Mouse (Mus musculus) midbrain, embryonic 14.5 days (tissue): ENCODE data around the gene Lmod2. TPM values are rescaled to one million over a fixed set of nuclear protein-coding genes. Genes with fewer than 3 reads are reported as not detected.

ENCODE experiments used
- ATAC-seq: fragments of 200-750 bp; cut with Nextera tagmentation; 2 replicates; pipeline ENCODE4 v1.8.0; 2017; ENCODE audit warnings: moderate number of reproducible peaks, moderate library complexity; ENCODE audit not compliant: low FRiP score, low TSS enrichment
- DNase-seq: peaks from one replicate; pipeline ENCODE4 v3.0.0-alpha.2; 2015
- H3K27ac ChIP-seq: fragments of 300-500 bp; sonication (generic); replicated peaks from 2 replicates; pipeline ENCODE4 v1.5.1; 2014; ENCODE audit warnings: mild to moderate bottlenecking, low read depth, low read length, moderate library complexity
- H3K27me3 ChIP-seq: fragments of 300-500 bp; sonication (generic); 2 replicates; pipeline ENCODE4 v1.6.1; 2014; ENCODE audit warnings: low read length, control low read depth, mixed read lengths; ENCODE audit not compliant: control insufficient read depth, insufficient read depth
- H3K36me3 ChIP-seq: fragments of 300-500 bp; sonication (generic); 2 replicates; pipeline ENCODE4 v1.6.1; 2014; ENCODE audit warnings: low read length, control low read depth; ENCODE audit not compliant: control insufficient read depth, insufficient read depth
- H3K4me1 ChIP-seq: fragments of 300-500 bp; sonication (generic); 2 replicates; pipeline ENCODE4 v1.6.1; 2014; ENCODE audit warnings: mild to moderate bottlenecking, antibody characterized with exemption, low read length, control low read depth; ENCODE audit not compliant: control insufficient read depth, insufficient read depth
- H3K4me2 ChIP-seq: fragments of 300-500 bp; sonication (generic); 2 replicates; pipeline ENCODE4 v1.6.1; 2014; ENCODE audit warnings: mild to moderate bottlenecking, low read length, moderate library complexity
- H3K4me3 ChIP-seq: fragments of 300-500 bp; sonication (generic); replicated peaks from 2 replicates; pipeline ENCODE4 v1.5.1; 2014; ENCODE audit warnings: low read depth, low read length
- H3K9ac ChIP-seq: fragments of 300-500 bp; sonication (generic); replicated peaks from 2 replicates; pipeline ENCODE4 v1.6.1; 2014; ENCODE audit warnings: mild to moderate bottlenecking, low read length, moderate library complexity
- H3K9me3 ChIP-seq: fragments of 300-500 bp; sonication (generic); 2 replicates; pipeline ENCODE4 v1.6.1; 2016; ENCODE audit warnings: low read length, control low read depth, mixed read lengths; ENCODE audit not compliant: control insufficient read depth
- WGBS: fragments of 180-500 bp; shearing (Covaris S2); extraction: QIAGEN DNeasy Blood & Tissue Kit; methylation state at CpG from one replicate; pipeline ENCODE4 v1.1.7; 2014; 5-methylcytosine and 5-hydroxymethylcytosine counted together
- polyA plus RNA-seq: library from polyadenylated mRNA; unstranded; fragments of >200 nt; fragmentation: Nextera tagmentation; extraction: Ambion mirVana; gene quantifications from 2 replicates; pipeline ENCODE4 v1.2.1, GENCODE M21; 2014

Lmod2 gene
- polyA plus RNA-seq, 1 experiment from 2014 or later: not detected

GRCm38 (mm10) chr6:24641286-24641685, 43.7 kb downstream of the Lmod2 start:
- H3K4me1 ChIP-seq: no peaks in the 10 kb centered on the region
- H3K4me3 ChIP-seq: no peak overlapping the region
- WGBS: 92% methylated on average over 4 of the region's 4 CpGs
- no peak overlapping the region for H3K9ac ChIP-seq
- H3K4me2 ChIP-seq: no peak overlapping the region
- H3K36me3 ChIP-seq: 0 out of 2 replicates have a peak, but pooled peaks cover 2% of the 10 kb centered on the region
- H3K9me3 ChIP-seq: no peaks in the 10 kb centered on the region
- no peak overlapping the region for H3K27ac ChIP-seq
- ATAC-seq: no peak
- DNase-seq: no peak
- no peaks in the 10 kb centered on the region for H3K27me3 ChIP-seq

- 0 out of 2 replicates have a peak, but pooled peaks cover 2% of the 10 kb centered on the region for H3K36me3 ChIP-seq
- DNase-seq: no peak
- H3K4me3 ChIP-seq: no peak overlapping the region
- no peak overlapping the region for H3K27ac ChIP-seq
- ATAC-seq: no peak
- no peak overlapping the region for H3K4me2 ChIP-seq
- 98% methylated on average over 2 of the region's 2 CpGs for WGBS
- H3K27me3 ChIP-seq: no peaks in the 10 kb centered on the region
- H3K9me3 ChIP-seq: no peaks in the 10 kb centered on the region
- no peak overlapping the region for H3K9ac ChIP-seq
- H3K4me1 ChIP-seq: no peaks in the 10 kb centered on the region
Measured at GRCm38 (mm10) chr6:24642161-24642560, 44.6 kb downstream of the Lmod2 start.

GRCm38 (mm10) chr6:24642960-24643359, 45.4 kb downstream of the Lmod2 start:
- no peak overlapping the region for H3K27ac ChIP-seq
- 95% methylated on average over 3 of the region's 3 CpGs for WGBS
- H3K27me3 ChIP-seq: no peaks in the 10 kb centered on the region
- H3K9me3 ChIP-seq: no peaks in the 10 kb centered on the region
- H3K4me2 ChIP-seq: no peak overlapping the region
- DNase-seq: no peak
- ATAC-seq: no peak
- H3K36me3 ChIP-seq: 0 out of 2 replicates have a peak, but pooled peaks cover 2% of the 10 kb centered on the region
- H3K9ac ChIP-seq: no peak overlapping the region
- H3K4me1 ChIP-seq: no peaks in the 10 kb centered on the region
- no peak overlapping the region for H3K4me3 ChIP-seq

GRCm38 (mm10) chr6:24645346-24646053, 47.9 kb downstream of the Lmod2 start:
- Histone ChIP-seq H3K4me3 (no peak overlapping the region), H3K9ac (no peak overlapping the region), H3K4me2 (no peak overlapping the region), H3K27ac (no peak overlapping the region), H3K27me3 (no peaks in the 10 kb centered on the region), H3K36me3 (0 out of 2 replicates have a peak, but pooled peaks cover 2% of the 10 kb centered on the region), H3K9me3 (no peaks in the 10 kb centered on the region), H3K4me1 (no peaks in the 10 kb centered on the region; the same call in 1 of the 2 replicates)
- DNase-seq: no peak
- ATAC-seq: no peak
- 94% methylated on average over 6 of the region's 6 CpGs for WGBS

- Histone ChIP-seq H3K4me3 (no peak overlapping the region), H3K9me3 (no peaks in the 10 kb centered on the region), H3K27me3 (no peaks in the 10 kb centered on the region), H3K4me1 (no peaks in the 10 kb centered on the region; the same call in 1 of the 2 replicates), H3K9ac (no peak overlapping the region), H3K4me2 (no peak overlapping the region), H3K27ac (no peak overlapping the region), H3K36me3 (0 out of 2 replicates have a peak, but pooled peaks cover 2% of the 10 kb centered on the region)
- no peak for DNase-seq
- ATAC-seq: no peak
- WGBS: 80% methylated on average over 4 of the region's 4 CpGs
Measured at GRCm38 (mm10) chr6:24647103-24647691, 49.6 kb downstream of the Lmod2 start.

- Histone ChIP-seq H3K36me3 (0 out of 2 replicates have a peak, but pooled peaks cover 2% of the 10 kb centered on the region), H3K27me3 (no peaks in the 10 kb centered on the region), H3K9me3 (no peaks in the 10 kb centered on the region), H3K4me3 (no peak overlapping the region), H3K9ac (no peak overlapping the region), H3K4me1 (no peaks in the 10 kb centered on the region; the same call in 1 of the 2 replicates), H3K27ac (no peak overlapping the region), H3K4me2 (no peak overlapping the region)
- DNase-seq (no peak), ATAC-seq (no peak)
- WGBS: 92% methylated on average over 4 of the region's 4 CpGs
Measured at GRCm38 (mm10) chr6:24648403-24648802, 50.8 kb downstream of the Lmod2 start.

- WGBS: 83% methylated on average over 3 of the region's 3 CpGs
- Histone ChIP-seq H3K9ac (no peak overlapping the region), H3K4me1 (no peaks in the 10 kb centered on the region; the same call in 1 of the 2 replicates), H3K4me2 (no peak overlapping the region), H3K36me3 (no peaks in the 10 kb centered on the region), H3K4me3 (no peak overlapping the region), H3K27ac (no peak overlapping the region), H3K9me3 (no peaks in the 10 kb centered on the region), H3K27me3 (no peaks in the 10 kb centered on the region)
- ATAC-seq (no peak), DNase-seq (no peak)
Measured at GRCm38 (mm10) chr6:24650719-24651118, 53.2 kb downstream of the Lmod2 start.

- no peak for DNase-seq
- Histone ChIP-seq H3K9me3 (no peaks in the 10 kb centered on the region), H3K9ac (no peak overlapping the region), H3K4me3 (no peak overlapping the region), H3K4me2 (no peak overlapping the region), H3K4me1 (no peaks in the 10 kb centered on the region; the same call in 1 of the 2 replicates), H3K27me3 (no peaks in the 10 kb centered on the region), H3K27ac (no peak overlapping the region), H3K36me3 (no peaks in the 10 kb centered on the region)
- ATAC-seq: no peak
- 84% methylated on average over 7 of the region's 7 CpGs for WGBS
Measured at GRCm38 (mm10) chr6:24651538-24651937, 54.0 kb downstream of the Lmod2 start.
